Mouse (Mus musculus) bone marrow macrophage, adult 2 months (primary cell): ENCODE results near the gene Luc7l3.
A peak's percentile ranks its signal among the peaks of the same experiment; 100 is the strongest.

Source experiments
- CTCF ChIP-seq: IDR thresholded peaks from 2 replicates; pipeline ENCODE4 v1.5.1; 2012; ENCODE audit warnings: low read depth, mild to moderate bottlenecking, low read length, moderate library complexity
- POLR2A ChIP-seq: IDR thresholded peaks from 2 replicates; pipeline ENCODE4 v1.6.1; 2012; ENCODE audit warnings: mild to moderate bottlenecking, low read depth, low read length, borderline replicate concordance

DNA sequence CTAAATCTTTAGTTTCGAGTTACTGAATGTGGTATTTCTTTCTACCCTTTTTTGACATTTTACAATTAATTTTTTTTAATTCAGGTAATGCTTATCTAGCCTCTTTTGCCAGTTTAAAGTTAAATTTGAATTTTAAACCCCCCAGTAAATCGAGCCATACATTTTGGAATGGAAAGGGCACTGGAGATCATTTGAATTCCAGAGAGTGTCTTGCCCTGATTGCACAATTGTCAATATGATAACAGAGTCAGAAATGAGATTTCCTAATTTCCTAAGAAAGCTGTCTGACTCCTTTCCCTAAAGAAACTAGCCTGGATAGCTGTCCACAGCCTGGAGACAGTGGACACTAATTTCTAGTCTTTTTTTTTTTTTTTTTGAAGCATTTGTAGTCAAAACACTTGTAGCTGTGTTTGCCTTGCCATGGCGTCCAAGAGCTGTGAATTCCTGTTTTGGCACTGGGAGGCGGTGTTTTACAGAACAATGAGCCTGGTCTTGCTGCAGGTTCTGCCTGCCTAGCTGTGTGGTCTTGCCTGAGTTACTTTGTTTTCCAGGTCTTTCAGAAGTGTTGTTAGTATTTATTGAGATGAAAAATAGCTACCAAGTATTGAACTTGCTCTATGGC is 7.6 kb upstream of the Luc7l3 start:
- TF ChIP-seq CTCF (peak; percentile 57), POLR2A (no peak)
